Mouse (Mus musculus): Measurements from ENCODE around the gene Gjb3. TPM values are rescaled to one million over a fixed set of nuclear protein-coding genes. Genes with fewer than 3 reads are reported as not detected.

Gjb3 gene
- polyA plus RNA-seq, 1 experiment = not detected

DNA sequence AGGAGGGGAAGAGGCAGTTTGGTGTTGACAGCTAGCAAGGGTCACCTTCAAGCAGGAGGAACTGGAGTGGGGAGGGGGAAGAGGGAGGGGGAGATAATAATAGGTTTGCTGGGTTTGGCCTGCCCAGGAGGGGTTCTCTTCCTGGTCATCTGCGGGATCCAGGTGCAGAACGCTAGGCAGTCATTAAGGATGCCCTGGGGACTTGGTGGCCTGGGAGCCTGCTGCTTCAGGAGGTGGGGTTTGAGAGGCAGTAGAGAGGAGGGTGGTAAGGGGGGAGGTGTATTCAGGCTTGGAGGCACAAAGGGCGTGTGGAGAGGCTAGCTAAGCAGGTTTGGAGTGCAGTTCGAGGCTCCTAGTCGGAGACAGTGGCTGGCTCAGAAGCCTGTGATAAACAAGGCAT is 34.8 kb upstream of the Gjb3 start:
- TF ChIP-seq GATA1 (IDR thresholded peaks at IDR 0.05; ENCODE audit: borderline replicate concordance, low read length) = no peak
- no peak for TF ChIP-seq FLI1 (IDR thresholded peaks at IDR 0.05; ENCODE audit: low read length)
- Histone ChIP-seq H3K27me3 (replicated peaks) (peaks cover 20% of the 10 kb centered on the region), H3K4me3 (replicated peaks) (no peak overlapping the region), H3K9me3 (no peaks in the 10 kb centered on the region), H3K36me3 (replicated peaks; ENCODE audit: low read length) (no peaks in the 10 kb centered on the region), H3K4me1 (peaks cover 4% of the 10 kb centered on the region; the same call in 1 of the 2 replicates)

GRCm38 (mm10) chr4:127364431-127364830 is 33.8 kb upstream of the Gjb3 start:
- Histone ChIP-seq H3K36me3 (replicated peaks; ENCODE audit: low read length) (no peaks in the 10 kb centered on the region), H3K4me3 (replicated peaks) (no peak overlapping the region), H3K4me1 (peaks cover 4% of the 10 kb centered on the region; the same call in 1 of the 2 replicates), H3K27me3 (replicated peaks) (peaks cover 19% of the 10 kb centered on the region), H3K9me3 (no peaks in the 10 kb centered on the region)
- TF ChIP-seq GATA1 (IDR thresholded peaks at IDR 0.05; ENCODE audit: borderline replicate concordance, low read length) (no peak), FLI1 (IDR thresholded peaks at IDR 0.05; ENCODE audit: low read length) (no peak)

- Histone ChIP-seq H3K9me3 (no peaks in the 10 kb centered on the region), H3K27me3 (replicated peaks) (peaks cover 13% of the 10 kb centered on the region), H3K36me3 (replicated peaks; ENCODE audit: low read length) (no peaks in the 10 kb centered on the region), H3K4me3 (replicated peaks) (no peak overlapping the region), H3K4me1 (peaks cover 2% of the 10 kb centered on the region; the same call in 1 of the 2 replicates)
- no peak for TF ChIP-seq GATA1 (IDR thresholded peaks at IDR 0.05; ENCODE audit: borderline replicate concordance, low read length)
- no peak for TF ChIP-seq FLI1 (IDR thresholded peaks at IDR 0.05; ENCODE audit: low read length)
Observed at GRCm38 (mm10) chr4:127363331-127363730, 32.7 kb upstream of the Gjb3 start.

- H3K4me1 ChIP-seq = 0 out of 2 replicates have a peak, but pooled peaks cover 3% of the 10 kb centered on the region
- no peaks in the 10 kb centered on the region for H3K36me3 ChIP-seq (replicated peaks; ENCODE audit: low read length)
- no peaks in the 10 kb centered on the region for H3K9me3 ChIP-seq
- H3K4me3 ChIP-seq (replicated peaks) = no peak overlapping the region
- peaks cover 19% of the 10 kb centered on the region for H3K27me3 ChIP-seq (replicated peaks)
- no peak for TF ChIP-seq FLI1 (IDR thresholded peaks at IDR 0.05; ENCODE audit: low read length)
- TF ChIP-seq GATA1 (IDR thresholded peaks at IDR 0.05; ENCODE audit: borderline replicate concordance, low read length) = no peak
Observed at GRCm38 (mm10) chr4:127362520-127362919, 31.9 kb upstream of the Gjb3 start.

- Histone ChIP-seq H3K4me3 (replicated peaks) (peak within 1 kb of the TSS; percentile 69), H3K36me3 (replicated peaks; ENCODE audit: low read length) (peaks cover 3% of the 10 kb centered on the region), H3K27me3 (replicated peaks) (peaks cover 23% of the 10 kb centered on the region), H3K4me1 (peaks cover 3% of the 10 kb centered on the region; the same call in 1 of the 2 replicates), H3K9me3 (no peaks in the 10 kb centered on the region)
- TF ChIP-seq GATA1 (IDR thresholded peaks at IDR 0.05; ENCODE audit: borderline replicate concordance, low read length) = no peak
- TF ChIP-seq FLI1 (IDR thresholded peaks at IDR 0.05; ENCODE audit: low read length) = no peak
Observed at GRCm38 (mm10) chr4:127358018-127358417, 27.4 kb upstream of the Gjb3 start, which contains the start of gene Gjb5. Gene Gjb5, minus strand, starts transcription at chr4:127358181.

DNA sequence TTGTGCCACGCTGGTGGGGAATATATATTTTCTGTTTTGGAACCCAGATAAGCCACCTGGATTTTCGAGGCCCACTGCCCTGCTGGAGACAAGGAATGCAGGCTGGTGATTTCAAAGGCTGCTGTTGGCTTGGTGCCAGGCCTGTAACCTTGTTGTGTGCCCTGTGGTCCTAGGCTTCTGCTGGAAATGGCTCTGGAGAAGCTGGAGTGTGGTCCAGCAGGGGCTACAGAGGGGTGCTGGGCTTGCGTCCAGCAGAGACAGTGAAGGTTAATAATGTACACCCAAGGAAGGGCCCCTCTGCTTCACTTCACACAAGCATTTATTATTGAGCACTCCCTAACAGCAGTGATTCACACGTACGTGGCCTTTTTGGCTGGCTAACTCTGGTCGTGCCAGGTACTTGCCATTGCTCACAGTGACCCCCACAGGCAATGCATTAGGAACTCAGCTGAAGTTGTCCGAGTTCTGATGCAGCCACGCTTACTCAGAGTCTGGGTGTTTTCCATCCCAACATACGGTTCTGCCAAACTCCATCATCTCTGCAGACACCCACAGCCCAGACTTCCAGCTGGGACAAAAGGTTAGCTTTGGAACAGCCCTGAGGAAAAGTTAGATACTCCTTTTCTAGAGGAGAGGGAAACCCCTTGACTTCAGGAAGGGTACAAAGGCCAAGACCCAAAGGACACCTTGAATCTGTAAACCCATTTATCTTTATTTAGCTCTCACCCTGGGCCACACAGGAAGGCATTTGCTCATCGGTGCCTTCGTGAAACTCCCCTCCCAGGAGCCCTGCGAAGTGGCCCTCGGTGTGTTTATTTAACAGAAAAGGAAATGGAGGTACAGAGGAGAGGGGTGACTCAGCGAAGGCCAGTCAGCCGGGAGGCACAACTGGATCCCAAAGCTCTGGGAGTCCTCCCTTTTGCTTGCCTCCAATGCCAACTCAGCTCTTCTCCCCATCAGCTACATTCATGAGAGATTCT is 24.2 kb upstream of the Gjb3 start:
- Histone ChIP-seq H3K27me3 (replicated peaks) (peaks cover 23% of the 10 kb centered on the region), H3K36me3 (replicated peaks; ENCODE audit: low read length) (peaks cover 20% of the 10 kb centered on the region), H3K9me3 (no peaks in the 10 kb centered on the region), H3K4me3 (replicated peaks) (peak overlapping the region; percentile 81), H3K4me1 (peaks cover 3% of the 10 kb centered on the region; the same call in 1 of the 2 replicates)
- TF ChIP-seq GATA1 (IDR thresholded peaks at IDR 0.05; ENCODE audit: borderline replicate concordance, low read length) (no peak), FLI1 (IDR thresholded peaks at IDR 0.05; ENCODE audit: low read length) (no peak)

DNA sequence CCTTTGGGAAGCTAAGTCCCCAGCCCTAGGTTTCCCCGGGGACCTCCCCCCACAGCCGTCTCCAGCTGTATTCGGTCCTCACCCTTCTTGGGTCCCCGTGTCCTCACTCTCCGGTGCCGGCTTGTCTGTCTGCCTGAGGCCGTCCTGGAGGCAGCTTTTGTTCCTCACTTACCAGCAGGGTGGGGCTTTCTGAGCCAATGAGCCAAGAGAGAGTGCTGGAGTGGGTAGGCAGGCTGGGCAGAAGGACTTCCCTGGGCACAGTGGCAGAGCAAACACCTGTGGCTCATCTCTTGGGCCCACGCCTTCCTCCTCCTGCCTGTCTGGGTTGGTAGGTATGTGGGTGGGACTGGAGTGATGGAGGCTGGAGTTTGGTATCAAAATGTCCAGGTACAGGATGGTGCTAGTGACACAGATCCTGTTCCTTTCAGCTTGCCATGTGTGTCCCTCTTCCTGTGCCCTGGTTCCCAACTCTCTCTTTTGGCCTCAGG is 23.4 kb upstream of the Gjb3 start, which contains the start of gene Gjb4:
TSS of gene Gjb4 (minus strand) at position 131 of the 488 bp plus-strand sequence.
- Histone ChIP-seq H3K36me3 (replicated peaks; ENCODE audit: low read length) (peaks cover 20% of the 10 kb centered on the region), H3K4me3 (replicated peaks) (peak within 1 kb of the TSS; percentile 81), H3K9me3 (no peaks in the 10 kb centered on the region), H3K4me1 (peaks cover 3% of the 10 kb centered on the region; the same call in 1 of the 2 replicates), H3K27me3 (replicated peaks) (peaks cover 17% of the 10 kb centered on the region)
- TF ChIP-seq GATA1 (IDR thresholded peaks at IDR 0.05; ENCODE audit: borderline replicate concordance, low read length) (no peak), FLI1 (IDR thresholded peaks at IDR 0.05; ENCODE audit: low read length) (no peak)

GRCm38 (mm10) chr4:127352594-127352993 is 21.9 kb upstream of the Gjb3 start:
- no peaks in the 10 kb centered on the region for H3K9me3 ChIP-seq
- H3K36me3 ChIP-seq (replicated peaks; ENCODE audit: low read length) = peaks cover 20% of the 10 kb centered on the region
- H3K27me3 ChIP-seq (replicated peaks) = peaks cover 10% of the 10 kb centered on the region
- no peak overlapping the region for H3K4me3 ChIP-seq (replicated peaks)
- H3K4me1 ChIP-seq = peaks cover under 1% of the 10 kb centered on the region; the same call in 1 of the 2 replicates
- TF ChIP-seq GATA1 (IDR thresholded peaks at IDR 0.05; ENCODE audit: borderline replicate concordance, low read length) = no peak
- TF ChIP-seq FLI1 (IDR thresholded peaks at IDR 0.05; ENCODE audit: low read length) = no peak

DNA sequence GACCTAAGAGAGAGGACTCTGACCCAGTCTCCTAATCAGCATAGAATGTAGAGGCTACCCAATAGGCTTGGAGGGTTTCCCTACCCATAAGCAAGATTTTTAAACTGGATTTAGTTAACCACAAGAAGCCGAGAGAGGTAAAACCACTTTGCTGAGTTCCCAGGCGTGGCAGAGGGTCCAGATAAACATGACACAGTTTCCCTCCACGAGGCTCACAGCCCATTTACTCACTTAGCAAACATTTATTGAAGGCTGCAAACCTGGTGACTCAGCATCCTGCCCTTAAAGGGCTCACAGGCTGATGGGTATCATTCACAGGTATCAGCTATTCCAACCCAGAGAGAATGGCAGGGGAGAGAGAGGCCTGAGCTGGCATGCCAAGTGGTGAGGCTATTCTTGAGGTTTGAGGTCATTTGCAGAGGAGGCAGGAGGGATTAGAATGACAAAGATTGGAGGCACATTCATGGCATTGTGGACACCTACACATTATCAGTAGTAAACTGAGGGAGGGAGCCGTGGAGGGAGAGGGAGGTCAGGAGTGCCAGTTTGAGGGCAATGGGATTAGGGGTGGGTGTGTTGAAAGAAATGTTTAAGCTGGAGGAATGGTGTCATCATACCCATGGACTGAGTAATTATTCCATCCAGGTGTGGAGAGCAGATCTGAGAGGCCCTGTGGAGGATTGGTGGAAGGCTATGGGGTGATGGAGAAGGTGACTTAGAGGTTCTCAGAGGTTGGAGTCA is 19.1 kb upstream of the Gjb3 start:
- Histone ChIP-seq H3K9me3 (no peaks in the 10 kb centered on the region), H3K27me3 (replicated peaks) (no peaks in the 10 kb centered on the region), H3K36me3 (replicated peaks; ENCODE audit: low read length) (peaks cover 20% of the 10 kb centered on the region), H3K4me1 (no peaks in the 10 kb centered on the region; the same call in 1 of the 2 replicates), H3K4me3 (replicated peaks) (no peak overlapping the region)
- no peak for TF ChIP-seq GATA1 (IDR thresholded peaks at IDR 0.05; ENCODE audit: borderline replicate concordance, low read length)
- no peak for TF ChIP-seq FLI1 (IDR thresholded peaks at IDR 0.05; ENCODE audit: low read length)

All from megakaryocyte, embryonic 14.5 days (primary cell).